Mouse (Mus musculus) neutrophil, adult 5-6 weeks (primary cell): Measurements from ENCODE around the gene Alg5. TPM values are rescaled to one million over a fixed set of nuclear protein-coding genes. Genes with fewer than 3 reads are reported as not detected.
"Not testable (repeated sequence)": the region's sequence is repeated elsewhere in the genome, so short reads cannot be mapped to it uniquely, and the experiment has no call there.

Source experiments
- ATAC-seq: fragments of 151-379, 151-347 bp; 2 replicates; pipeline ENCODE4 v1.8.0; 2017; ENCODE audit warnings: mild to moderate bottlenecking, moderate TSS enrichment; ENCODE audit not compliant: insufficient number of reproducible peaks, poor library complexity, low FRiP score, severe bottlenecking; ENCODE audit errors: extremely low read depth
- total RNA-seq: library from RNA; stranded (forward); fragments of 200-1000 nt; gene quantifications from 2 replicates; pipeline ENCODE4 v1.2.3, GENCODE M21; 2017

The Alg5 gene
- 21.2 and 23.9 TPM in 2 replicates for total RNA-seq

DNA sequence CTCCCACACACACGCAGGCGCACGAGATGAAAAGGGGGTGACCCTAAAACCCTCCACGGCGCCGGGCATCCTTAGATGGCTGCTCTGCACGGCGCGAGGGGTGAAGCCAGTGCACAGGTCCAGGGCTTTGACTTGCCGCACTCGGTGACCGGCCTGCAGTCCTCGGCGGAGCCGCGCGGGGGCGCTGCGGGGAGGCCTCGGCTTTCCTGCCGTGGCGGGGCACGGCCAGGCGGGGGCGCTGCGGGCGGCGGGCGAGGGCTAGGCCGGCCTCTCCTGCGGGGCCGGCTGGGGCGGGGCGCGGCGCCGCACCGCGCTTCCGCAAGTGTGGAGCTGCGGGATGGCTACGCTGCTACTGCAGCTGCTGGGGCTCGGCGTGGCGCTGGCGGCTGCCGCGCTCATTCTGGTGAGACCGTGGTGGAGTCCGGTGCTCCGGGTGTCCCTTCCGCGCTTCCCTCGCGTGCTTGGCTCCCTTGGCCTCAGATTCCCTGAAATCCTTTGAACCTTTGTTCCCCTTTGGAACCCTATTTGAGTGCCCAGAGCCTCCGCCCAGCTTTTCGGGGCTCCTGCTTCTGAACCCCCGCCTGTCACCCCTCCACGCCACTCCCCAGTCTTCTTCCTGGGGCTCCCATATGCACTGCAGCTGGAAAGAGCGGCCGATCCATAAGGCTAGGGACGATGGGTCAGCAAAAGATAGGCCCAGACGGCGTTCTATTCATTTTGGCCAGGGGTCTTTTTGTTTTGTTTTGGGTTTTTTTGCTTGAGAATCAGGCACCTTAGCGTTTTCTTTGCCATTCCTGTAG, at the start of gene Alg5, which contains the start of gene Exosc8:
Alg5 (plus strand) TSS at position 293 of the 800 bp plus-strand sequence.
Exosc8 (minus strand) TSS at position 147 of the 800 bp plus-strand sequence.
- ATAC-seq: peak; percentile 66

DNA sequence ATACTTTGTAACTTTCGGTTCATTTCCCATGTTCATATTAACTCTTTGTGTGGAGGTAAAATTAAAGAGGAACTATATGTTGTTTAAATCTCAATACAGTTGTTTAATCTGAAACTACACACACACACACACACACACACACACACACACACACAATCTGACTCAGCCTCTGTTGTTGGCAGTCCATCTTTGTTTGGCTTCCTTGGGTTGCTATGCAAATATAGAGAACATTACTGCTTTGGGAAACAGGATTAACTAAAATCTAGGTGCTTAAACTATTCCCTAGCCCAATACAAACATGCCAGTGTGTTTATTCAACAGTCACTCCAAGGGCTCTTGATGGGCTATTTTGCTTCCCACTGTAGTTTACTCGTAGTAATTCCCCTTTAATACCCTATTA, 48.1 kb upstream of the Alg5 start:
- no peak for ATAC-seq

DNA sequence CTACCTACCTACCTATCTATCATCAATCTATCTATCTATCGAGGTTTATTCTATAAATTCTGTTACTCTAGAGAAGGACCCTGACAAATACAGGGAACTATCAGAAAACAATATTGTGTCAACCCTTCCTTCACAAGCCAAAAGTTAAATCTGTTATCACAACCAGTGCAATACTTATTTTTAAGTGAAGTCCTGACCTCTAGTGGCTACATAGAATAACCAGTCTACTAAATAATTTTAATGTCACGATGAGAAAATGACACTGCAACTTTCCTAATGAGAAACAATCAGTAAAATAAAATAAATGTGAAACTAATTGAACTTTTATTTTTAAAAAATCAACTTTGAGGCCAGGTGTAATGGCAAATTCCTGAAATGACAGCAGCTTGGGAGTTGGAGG, 46.2 kb upstream of the Alg5 start:
- ATAC-seq: no peak

DNA sequence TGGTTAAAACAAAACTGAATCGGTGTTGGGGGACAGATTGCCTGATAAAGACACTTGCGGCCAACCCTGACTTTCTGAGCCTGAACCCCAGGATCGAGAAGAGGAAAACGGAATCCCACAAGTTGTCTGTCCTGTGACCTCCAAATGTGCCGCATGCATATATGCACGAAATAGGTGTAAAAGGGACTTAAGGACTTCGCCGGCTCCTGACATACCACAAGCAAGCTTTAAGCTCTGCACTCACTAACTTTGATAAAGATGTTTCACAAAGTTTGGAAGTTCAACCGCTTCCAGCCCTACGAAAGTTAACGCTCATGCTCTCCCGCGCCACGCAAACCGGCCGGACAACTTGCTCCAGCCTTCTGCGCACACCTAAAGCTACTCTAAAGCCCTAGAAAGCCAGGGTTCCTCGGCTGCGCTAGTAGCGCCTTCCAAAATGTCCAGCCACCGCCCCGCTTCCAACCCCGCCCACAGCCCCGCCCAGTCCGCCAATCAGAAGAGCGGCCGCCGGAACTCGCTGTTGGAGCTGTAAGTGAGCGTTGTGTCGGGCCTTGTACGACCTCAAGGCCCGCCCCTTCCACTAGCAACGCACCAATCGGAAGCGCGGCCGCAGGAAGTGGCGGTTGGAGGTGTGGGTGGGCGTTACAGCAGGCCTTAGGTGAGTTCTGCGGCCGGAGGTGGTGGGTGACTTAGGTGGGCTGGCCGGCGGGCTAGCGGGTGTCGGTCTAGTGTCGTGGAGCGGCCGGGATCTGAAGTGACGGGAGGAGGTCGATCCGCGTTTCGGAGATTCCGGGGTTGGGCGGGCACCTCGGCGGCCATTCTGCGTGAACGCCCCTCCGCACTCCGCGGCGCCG, 42.9 kb upstream of the Alg5 start, which contains the start of gene Supt20:
Supt20 (plus strand) TSS at position 606 of the 854 bp plus-strand sequence.
- ATAC-seq: peak; percentile 99

DNA sequence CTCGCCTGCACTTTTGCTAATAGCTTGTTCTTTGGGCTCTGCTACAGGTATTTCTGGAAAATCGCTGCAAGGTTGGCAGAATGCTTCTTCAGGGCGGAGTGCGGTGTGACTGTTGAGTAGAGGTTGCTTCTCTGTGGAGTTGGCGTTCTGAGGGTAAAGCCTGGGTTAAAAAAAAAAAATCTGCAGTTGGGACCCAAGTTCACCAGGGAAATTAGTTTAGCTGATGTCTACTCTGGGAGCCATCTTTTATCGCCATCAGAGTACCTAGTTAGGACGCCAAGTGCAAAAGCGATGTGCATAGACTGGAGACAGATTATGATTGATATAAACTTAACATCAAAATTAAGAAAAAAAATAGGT, 42.3 kb upstream of the Alg5 start:
- ATAC-seq: no peak

DNA sequence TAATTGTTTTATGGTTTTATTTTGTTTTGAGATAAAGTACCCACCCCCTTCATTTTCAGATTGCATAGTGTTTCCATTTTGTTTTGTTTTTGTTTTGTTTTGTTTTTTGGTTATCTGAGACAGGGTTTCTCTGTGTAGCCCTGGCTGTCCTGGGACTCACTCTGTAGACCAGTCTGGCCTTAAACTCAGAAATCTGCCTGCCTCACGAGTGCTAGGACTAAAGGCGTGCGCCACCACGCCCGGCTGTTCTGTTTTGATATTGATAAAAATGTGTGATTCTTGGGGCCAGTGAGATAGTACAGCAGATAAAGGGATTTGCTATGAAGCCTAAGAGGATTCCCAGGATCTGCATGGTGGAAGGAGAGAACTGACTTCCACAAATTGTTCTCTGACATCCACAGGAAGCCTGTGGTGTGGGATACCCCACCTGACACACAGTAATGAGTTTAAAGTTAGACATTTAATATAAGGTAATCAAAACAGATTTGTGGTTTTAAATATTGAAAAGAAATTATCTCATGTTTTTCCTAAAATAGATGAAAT, 35.5 kb upstream of the Alg5 start:
- ATAC-seq: no peak

DNA sequence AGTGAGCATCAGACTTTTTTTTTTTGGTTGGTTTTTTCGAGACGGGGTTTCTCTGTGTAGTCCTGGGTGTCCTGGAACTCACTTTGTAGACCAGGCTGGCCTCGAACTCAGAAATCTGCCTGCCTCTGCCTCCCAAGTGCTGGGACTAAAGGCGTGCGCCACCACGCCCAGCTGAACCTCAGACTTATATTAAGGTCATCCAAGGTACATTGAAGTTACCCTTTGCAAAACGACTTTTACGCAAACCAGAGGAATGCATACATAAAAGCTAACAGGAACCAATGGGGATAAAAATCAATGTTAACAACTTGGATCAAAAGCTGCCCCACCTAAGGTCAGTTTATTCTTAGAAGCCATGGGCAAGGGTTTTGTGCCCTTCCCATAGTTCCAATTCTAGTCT, 31.2 kb upstream of the Alg5 start:
- ATAC-seq: not testable (repeated sequence)

DNA sequence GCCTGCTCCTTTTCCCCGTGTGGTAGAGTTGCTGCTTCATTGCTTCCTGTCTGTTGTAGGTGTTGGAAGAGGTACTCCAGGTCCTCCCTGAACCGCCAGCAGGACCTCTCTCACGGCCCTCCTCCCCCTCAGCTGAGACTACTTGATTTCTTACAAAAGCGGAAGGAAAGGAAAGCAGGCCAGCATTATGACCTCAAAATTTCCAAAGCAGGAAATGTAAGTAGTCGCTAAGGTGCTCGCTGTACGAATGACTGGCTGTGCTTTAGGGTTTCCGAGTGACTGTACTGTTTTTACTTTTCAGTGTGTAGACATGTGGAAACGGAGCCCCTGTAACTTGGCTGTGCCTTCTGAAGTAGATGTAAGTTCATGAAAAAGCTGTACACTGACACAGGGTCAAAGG, 26.4 kb upstream of the Alg5 start:
- peak; percentile 88 for ATAC-seq

DNA sequence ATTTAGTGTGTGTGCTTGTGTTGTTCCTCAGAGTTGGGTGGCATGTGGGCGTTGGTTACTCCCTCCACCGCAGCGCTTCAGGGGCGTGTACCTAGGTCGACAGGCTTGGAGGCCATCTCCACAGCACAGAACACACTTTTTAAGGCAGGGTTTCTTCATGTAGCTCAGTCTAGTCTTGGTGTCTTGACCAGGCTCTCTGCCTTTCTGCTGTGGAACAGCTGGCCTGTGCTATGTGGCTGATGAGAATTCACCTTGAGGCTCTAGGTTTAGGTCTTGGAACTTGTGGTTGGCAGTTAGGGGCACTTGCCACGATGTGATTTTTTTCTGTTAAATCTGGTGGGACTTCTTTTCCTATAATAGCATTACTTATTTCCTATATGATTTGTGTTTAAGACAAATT, 21.1 kb upstream of the Alg5 start, which contains the start of gene Gm21958:
Gm21958 (minus strand) TSS at position 101 of the 400 bp plus-strand sequence.
- no peak for ATAC-seq

DNA sequence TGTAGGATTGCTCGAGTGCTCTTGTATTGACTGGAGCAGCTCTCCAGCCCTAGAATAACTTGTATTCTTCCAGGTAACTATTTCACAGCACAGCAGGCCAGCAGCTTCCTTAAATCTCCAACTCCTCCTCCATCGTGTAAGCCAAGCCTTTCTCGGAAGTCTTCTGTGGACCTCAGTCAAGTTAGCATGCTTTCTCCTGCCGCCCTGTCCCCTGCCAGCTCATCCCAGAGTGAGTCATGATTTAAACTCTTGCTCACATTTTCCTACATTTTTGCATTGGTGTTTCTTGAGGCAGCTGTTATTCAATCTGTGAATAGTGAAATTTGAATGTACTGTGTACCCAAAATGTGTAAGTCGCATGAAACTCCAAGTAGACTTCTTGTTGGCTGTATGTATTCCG, 19.9 kb upstream of the Alg5 start:
- no peak for ATAC-seq

DNA sequence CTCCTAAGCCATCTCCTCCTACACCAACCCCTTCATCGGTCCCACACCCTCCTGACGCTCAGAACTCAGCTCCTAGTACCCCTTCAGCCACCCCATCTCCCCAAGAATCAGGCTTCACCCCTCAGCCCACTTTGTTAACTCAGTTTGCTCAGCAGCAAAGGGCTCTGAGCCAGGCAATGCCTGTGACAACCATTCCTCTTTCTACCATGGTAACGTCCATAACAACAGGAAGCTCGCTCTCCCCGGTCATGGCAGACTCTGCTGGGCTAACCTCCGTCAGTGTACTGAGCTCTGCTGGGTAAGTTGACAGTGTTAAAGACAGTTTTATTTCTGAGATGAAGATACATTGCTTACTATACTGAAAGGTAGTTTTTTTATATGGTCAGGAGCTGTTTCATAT, 18.0 kb upstream of the Alg5 start:
- ATAC-seq: no peak

DNA sequence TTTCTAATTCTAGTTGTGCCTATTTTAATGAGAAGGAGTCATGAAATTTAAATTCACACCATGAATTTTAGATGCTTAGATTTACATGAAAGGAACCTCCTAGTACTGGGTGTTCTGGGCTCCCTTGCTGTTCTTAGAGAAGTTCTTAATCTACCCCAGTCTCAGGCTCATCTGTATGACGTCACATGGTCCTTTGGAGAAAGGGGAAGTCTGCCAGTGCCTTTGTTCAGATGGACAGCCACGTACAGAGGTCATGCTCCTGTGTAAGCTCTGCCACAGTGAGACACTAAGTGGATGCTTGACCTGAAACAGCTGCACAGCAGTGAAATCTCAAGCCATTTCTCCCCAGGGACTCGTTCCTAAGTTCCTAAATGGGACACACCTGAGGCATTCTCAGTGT, 16.4 kb upstream of the Alg5 start:
- peak; percentile 87 for ATAC-seq

DNA sequence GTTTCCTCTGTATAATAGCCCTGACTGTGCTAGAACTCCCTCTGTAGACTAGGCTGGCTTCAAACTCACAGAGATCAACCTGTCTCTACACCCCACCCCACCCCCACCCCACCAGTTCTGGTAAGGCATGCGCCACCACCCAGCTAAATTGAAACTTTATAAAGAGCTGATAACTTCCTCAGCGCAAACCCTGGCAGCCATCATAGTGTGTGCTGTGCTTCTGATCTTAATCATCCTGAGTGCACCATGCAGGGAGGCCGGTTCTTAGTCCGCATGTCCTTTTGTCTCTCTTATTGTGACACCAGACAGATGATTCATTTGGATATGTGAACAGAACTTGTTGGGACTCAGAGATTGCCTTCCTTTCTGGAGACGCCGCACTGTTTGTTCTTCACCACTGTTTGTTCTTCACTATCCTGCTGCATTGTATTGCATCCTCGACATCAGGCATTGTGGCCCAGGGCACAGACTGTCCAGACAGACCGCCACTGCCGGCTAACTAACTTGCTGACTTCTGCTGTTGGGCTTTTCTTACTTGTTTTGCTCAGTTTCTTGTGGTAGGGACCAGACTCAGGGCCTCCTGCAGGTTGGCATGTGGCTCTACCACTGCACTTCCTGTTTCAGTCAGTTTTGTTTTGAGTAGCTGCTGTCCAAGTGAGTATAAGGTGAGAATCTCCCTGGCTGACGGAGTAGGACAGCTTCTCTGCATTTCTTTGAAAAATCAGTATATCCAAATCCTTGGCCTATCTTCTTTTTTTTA, 11.4 kb upstream of the Alg5 start:
- peak; percentile 96 for ATAC-seq

DNA sequence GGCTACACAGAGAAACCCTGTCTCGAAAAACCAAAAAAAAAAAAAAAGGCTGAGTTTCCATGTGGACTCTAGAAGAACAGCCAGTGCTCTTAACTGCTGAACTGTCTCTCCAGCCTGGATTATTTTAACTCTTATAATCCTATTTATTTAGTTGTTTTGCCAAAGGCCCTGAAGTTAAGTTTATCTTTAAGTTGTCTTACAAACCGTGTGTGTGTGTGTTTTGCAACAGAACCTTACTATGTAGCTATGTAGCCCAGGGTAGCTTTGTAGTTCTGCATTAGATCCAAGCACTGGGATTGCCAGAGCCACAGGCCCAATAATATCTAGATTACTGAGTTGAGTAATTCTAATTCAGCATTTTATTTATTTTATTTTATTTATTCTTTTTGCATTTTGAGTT, 10.0 kb upstream of the Alg5 start:
- ATAC-seq: no peak

DNA sequence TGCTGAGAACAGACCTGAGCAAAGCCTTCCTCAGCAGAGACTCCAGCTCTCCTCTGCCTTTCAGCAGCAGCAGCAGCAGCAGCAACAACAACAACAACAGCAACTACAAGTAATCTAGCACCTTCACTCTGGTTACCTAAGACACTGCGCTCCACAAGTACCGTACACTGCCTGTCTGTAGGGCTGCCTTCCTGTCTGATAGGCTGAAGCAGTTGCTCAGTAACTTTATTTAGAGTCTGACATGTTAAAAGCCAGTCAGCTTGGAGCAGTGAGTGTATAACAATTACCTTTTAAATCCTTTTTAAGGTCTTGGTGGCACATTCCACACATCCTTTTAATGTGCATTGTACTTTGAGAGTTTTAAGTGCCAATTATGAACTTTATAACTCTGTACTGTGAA, 7.8 kb upstream of the Alg5 start:
- ATAC-seq: no peak

DNA sequence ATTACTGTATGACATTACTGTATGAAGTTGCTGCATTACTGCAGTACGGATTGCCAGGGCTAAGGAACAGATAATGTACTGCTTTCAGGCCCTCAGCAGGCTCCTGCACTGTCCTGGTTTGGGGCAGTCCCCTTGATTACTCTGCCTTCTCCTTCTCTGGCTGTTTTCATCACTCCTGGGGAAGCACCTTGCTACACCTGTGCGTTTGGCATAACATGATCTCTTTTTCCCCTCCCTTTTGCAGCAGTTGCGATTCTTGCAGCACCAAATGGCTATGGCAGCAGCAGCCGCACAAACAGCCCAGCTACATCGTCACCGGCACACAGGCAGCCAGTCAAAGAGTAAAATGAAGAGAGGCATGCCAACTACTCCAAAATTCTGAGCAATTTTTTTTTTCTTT, 7.2 kb upstream of the Alg5 start:
- no peak for ATAC-seq

DNA sequence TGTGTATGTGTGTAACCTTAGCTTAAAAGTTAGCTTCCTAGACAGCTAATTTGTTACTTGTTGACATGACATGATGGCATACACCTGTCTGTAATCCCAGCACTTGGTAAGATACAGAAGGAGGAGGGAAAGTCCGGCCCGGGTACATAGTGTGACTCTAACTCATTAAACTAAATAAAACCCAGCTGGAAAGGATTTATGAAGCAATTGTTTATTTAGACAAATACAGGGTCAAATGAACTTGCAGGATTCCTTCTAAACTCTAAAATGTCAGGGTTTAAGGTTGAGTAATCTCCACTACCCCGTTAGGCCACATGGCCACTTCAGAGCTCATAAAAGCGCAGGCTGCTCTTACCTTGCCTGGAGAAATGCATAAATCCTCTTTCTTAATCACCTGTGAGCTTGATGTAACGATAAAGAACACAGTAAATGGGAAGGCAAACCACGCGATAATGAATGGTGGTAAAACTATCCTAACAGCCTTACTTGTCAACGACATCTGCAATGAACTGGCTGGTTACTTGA, 3.7 kb upstream of the Alg5 start:
- no peak for ATAC-seq

DNA sequence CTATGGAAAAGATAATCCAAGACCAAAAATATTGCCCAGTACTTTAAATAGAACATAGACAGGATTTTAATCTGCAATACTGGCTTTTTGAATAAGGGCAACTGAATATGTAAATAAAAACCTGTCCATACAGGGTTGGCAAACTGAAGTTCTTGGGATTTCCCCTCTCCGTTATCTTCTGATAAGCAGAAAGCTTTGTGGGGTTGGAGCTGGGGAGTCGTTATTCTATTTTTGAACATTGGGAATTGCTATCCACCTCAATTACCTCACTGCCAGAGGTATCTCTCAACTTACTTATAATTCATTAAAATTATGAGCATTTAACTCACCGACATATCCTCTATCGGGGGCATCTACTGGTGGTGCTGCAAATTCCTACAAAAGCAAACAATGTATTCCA, 3.0 kb upstream of the Alg5 start:
- ATAC-seq: no peak
